Mouse (Mus musculus) heart, postnatal 0 days (tissue): Measurements from ENCODE around the gene Ecpas. TPM values are rescaled to one million over a fixed set of nuclear protein-coding genes. Genes with fewer than 3 reads are reported as not detected.

Experiments used
- ATAC-seq: fragments of 200-750 bp; cut with Nextera tagmentation; 2 replicates; pipeline ENCODE4 v1.8.0; 2017; ENCODE audit warnings: low read depth, moderate number of reproducible peaks, moderate library complexity; ENCODE audit not compliant: insufficient read depth
- DNase-seq: peaks from one replicate; pipeline ENCODE4 v3.0.0-alpha.2; 2016; ENCODE audit warnings: low spot score
- H3K27ac ChIP-seq: fragments of 300-500 bp; sonication (generic); 2 replicates; pipeline ENCODE4 v1.5.1; 2014; ENCODE audit warnings: low read depth, mild to moderate bottlenecking
- H3K27me3 ChIP-seq: fragments of 300-500 bp; sonication (generic); 2 replicates; pipeline ENCODE4 v1.6.1; 2014; ENCODE audit warnings: low read length, mixed read lengths; ENCODE audit not compliant: control insufficient read depth, insufficient read depth
- H3K36me3 ChIP-seq: fragments of 300-500 bp; sonication (generic); replicated peaks from 2 replicates; pipeline ENCODE4 v1.6.1; 2014; ENCODE audit warnings: low read length, mixed read lengths; ENCODE audit not compliant: control insufficient read depth, insufficient read depth
- H3K4me1 ChIP-seq: fragments of 300-500 bp; sonication (generic); 2 replicates; pipeline ENCODE4 v1.6.1; 2014; ENCODE audit warnings: antibody characterized with exemption; ENCODE audit not compliant: control insufficient read depth, insufficient read depth
- H3K4me2 ChIP-seq: fragments of 300-500 bp; sonication (generic); 2 replicates; pipeline ENCODE4 v1.6.1; 2014; ENCODE audit warnings: low read depth, mild to moderate bottlenecking, low read length, moderate library complexity
- H3K4me3 ChIP-seq: fragments of 300-500 bp; sonication (generic); 2 replicates; pipeline ENCODE4 v1.5.1; 2014; ENCODE audit warnings: low read depth, low read length
- H3K9ac ChIP-seq: fragments of 300-500 bp; sonication (generic); replicated peaks from 2 replicates; pipeline ENCODE4 v1.6.1; 2014; ENCODE audit warnings: low read depth, low read length, mixed read lengths
- H3K9me3 ChIP-seq: fragments of 300-500 bp; sonication (generic); replicated peaks from 2 replicates; pipeline ENCODE4 v1.6.1; 2016; ENCODE audit warnings: low read length; ENCODE audit not compliant: control insufficient read depth
- CTCF ChIP-seq: IDR thresholded peaks from 2 replicates; pipeline ENCODE4 v1.5.1; 2016; ENCODE audit warnings: antibody characterized with exemption, control low read depth, low read depth
- EP300 ChIP-seq: IDR thresholded peaks from 2 replicates; pipeline ENCODE4 v1.6.1; 2016; ENCODE audit warnings: antibody characterized with exemption, low read depth
- WGBS: fragments of 180-500 bp; shearing (Covaris S2); extraction: QIAGEN DNeasy Blood & Tissue Kit; methylation state at CpG from one replicate; pipeline ENCODE4 v1.1.7; 2014; 5-methylcytosine and 5-hydroxymethylcytosine counted together
- polyA plus RNA-seq: library from polyadenylated mRNA; unstranded; fragments of >200 nt; fragmentation: Nextera tagmentation; extraction: Ambion mirVana; gene quantifications from 2 replicates; pipeline ENCODE4 v1.2.1, GENCODE M21; 2015
- total RNA-seq: library from RNA; depleted of rRNA; stranded (reverse); fragments of >200 nt; gene quantifications from 2 replicates; pipeline ENCODE4 v1.2.3, GENCODE M21; 2014; ENCODE audit warnings: low replicate concordance; rRNA removed

The Ecpas gene
- total RNA-seq = 38.0 and 62.9 TPM in 2 replicates
- polyA plus RNA-seq = 21.5 and 26.7 TPM in 2 replicates

GRCm38 (mm10) chr4:58912629-58913335 lies at the start of gene Ecpas:
Ecpas (minus strand) TSS chr4:58912749.
- Histone ChIP-seq H3K4me3 (peak within 1 kb of the TSS; percentile 86), H3K9ac (peak within 1 kb of the TSS; percentile 99), H3K27ac (peak within 1 kb of the TSS; percentile 99), H3K4me1 (peaks cover 12% of the 10 kb centered on the region; the same call in 1 of the 2 replicates), H3K36me3 (no peaks in the 10 kb centered on the region), H3K27me3 (no peaks in the 10 kb centered on the region), H3K9me3 (no peaks in the 10 kb centered on the region), H3K4me2 (peak within 1 kb of the TSS; percentile 66)
- no peak for TF ChIP-seq EP300
- no peak for TF ChIP-seq CTCF
- ATAC-seq (peak; percentile 52), DNase-seq (peak; percentile 75)
- WGBS = 5% methylated on average over 43 of the region's 43 CpGs

DNA sequence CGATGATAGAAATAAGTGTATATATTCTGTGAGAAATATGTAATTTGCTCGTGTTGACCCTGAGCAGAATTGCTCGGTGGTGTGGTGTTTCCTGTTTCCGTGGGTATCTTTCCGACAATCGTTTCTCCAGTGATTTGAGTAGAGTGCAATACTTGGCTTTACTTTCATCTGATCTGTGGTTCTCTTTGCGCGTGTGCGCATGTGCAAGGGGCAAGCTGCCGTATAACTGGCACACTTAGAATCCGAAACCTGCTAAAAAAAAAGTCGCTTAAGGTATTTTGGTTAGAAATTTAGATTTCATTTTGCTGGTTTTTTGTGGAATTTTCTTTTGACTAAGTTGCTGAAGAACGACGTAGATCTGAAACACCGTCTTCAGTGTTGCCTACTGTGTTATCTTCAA lies 49.2 kb upstream of the Ecpas start:
- ATAC-seq = no peak
- Histone ChIP-seq H3K27ac (no peak overlapping the region), H3K4me1 (no peaks in the 10 kb centered on the region), H3K9ac (no peak overlapping the region), H3K27me3 (no peaks in the 10 kb centered on the region), H3K9me3 (no peaks in the 10 kb centered on the region), H3K4me2 (no peak overlapping the region), H3K36me3 (no peaks in the 10 kb centered on the region), H3K4me3 (no peak overlapping the region)
- WGBS = 85% methylated on average over 15 of the region's 15 CpGs
- TF ChIP-seq CTCF = no peak
- TF ChIP-seq EP300 = no peak
- no peak for DNase-seq

- Histone ChIP-seq H3K9ac (no peak overlapping the region), H3K27ac (no peak overlapping the region), H3K4me1 (no peaks in the 10 kb centered on the region), H3K27me3 (no peaks in the 10 kb centered on the region), H3K4me2 (no peak overlapping the region), H3K9me3 (no peaks in the 10 kb centered on the region), H3K4me3 (no peak overlapping the region), H3K36me3 (no peaks in the 10 kb centered on the region)
- TF ChIP-seq EP300 = no peak
- TF ChIP-seq CTCF = no peak
- ATAC-seq (no peak), DNase-seq (no peak)
- 87% methylated on average over 11 of the region's 11 CpGs for WGBS
Measured at GRCm38 (mm10) chr4:58952630-58953029, 40.1 kb upstream of the Ecpas start.

- Histone ChIP-seq H3K4me1 (no peaks in the 10 kb centered on the region), H3K4me3 (no peak overlapping the region), H3K27ac (no peak overlapping the region), H3K27me3 (peaks cover 14% of the 10 kb centered on the region; the same call in 1 of the 2 replicates), H3K9ac (no peak overlapping the region), H3K4me2 (no peak overlapping the region), H3K36me3 (no peaks in the 10 kb centered on the region), H3K9me3 (no peaks in the 10 kb centered on the region)
- 68% methylated on average over 4 of the region's 4 CpGs for WGBS
- TF ChIP-seq CTCF (no peak), EP300 (no peak)
- DNase-seq (no peak), ATAC-seq (no peak)
Measured at GRCm38 (mm10) chr4:58948391-58948790, 35.8 kb upstream of the Ecpas start.

DNA sequence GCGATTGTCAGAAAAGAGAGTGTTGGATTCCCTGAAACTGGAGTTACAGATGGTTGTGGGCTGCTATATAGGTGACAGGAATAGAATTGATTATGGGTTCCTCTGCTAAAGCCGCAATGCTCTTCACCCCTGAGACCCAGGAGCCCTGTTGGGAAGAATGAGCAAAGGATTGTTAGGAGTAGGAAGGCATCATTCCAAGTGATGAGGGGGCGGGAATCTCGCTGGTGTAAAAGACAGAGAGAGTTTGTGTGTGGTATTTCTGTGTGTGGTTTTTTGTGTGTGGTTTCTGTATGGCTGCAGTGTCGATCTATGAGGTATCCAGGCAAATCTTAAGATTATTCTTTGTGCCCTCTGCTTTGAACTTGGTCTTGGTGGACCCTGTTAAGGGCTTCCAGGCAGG lies 32.1 kb upstream of the Ecpas start:
- ATAC-seq (no peak), DNase-seq (no peak)
- 67% methylated on average over 5 of the region's 5 CpGs for WGBS
- TF ChIP-seq EP300 (no peak), CTCF (no peak)
- Histone ChIP-seq H3K9me3 (no peaks in the 10 kb centered on the region), H3K4me2 (no peak overlapping the region), H3K36me3 (no peaks in the 10 kb centered on the region), H3K9ac (no peak overlapping the region), H3K27ac (no peak overlapping the region), H3K4me3 (no peak overlapping the region), H3K4me1 (no peaks in the 10 kb centered on the region; the same call in 1 of the 2 replicates), H3K27me3 (peaks cover 14% of the 10 kb centered on the region; the same call in 1 of the 2 replicates)
